Mouse (Mus musculus) midbrain, embryonic 14.5 days (tissue): ENCODE data around the gene Dusp21. TPM values are rescaled to one million over a fixed set of nuclear protein-coding genes. Genes with fewer than 3 reads are reported as not detected.

ENCODE experiments used
- ATAC-seq: fragments of 200-750 bp; cut with Nextera tagmentation; 2 replicates; pipeline ENCODE4 v1.8.0; 2017; ENCODE audit warnings: moderate number of reproducible peaks, moderate library complexity; ENCODE audit not compliant: low FRiP score, low TSS enrichment
- DNase-seq: peaks from one replicate; pipeline ENCODE4 v3.0.0-alpha.2; 2015
- H3K27ac ChIP-seq: fragments of 300-500 bp; sonication (generic); replicated peaks from 2 replicates; pipeline ENCODE4 v1.5.1; 2014; ENCODE audit warnings: mild to moderate bottlenecking, low read depth, low read length, moderate library complexity
- H3K27me3 ChIP-seq: fragments of 300-500 bp; sonication (generic); 2 replicates; pipeline ENCODE4 v1.6.1; 2014; ENCODE audit warnings: low read length, control low read depth, mixed read lengths; ENCODE audit not compliant: control insufficient read depth, insufficient read depth
- H3K36me3 ChIP-seq: fragments of 300-500 bp; sonication (generic); 2 replicates; pipeline ENCODE4 v1.6.1; 2014; ENCODE audit warnings: low read length, control low read depth; ENCODE audit not compliant: control insufficient read depth, insufficient read depth
- H3K4me1 ChIP-seq: fragments of 300-500 bp; sonication (generic); 2 replicates; pipeline ENCODE4 v1.6.1; 2014; ENCODE audit warnings: mild to moderate bottlenecking, antibody characterized with exemption, low read length, control low read depth; ENCODE audit not compliant: control insufficient read depth, insufficient read depth
- H3K4me2 ChIP-seq: fragments of 300-500 bp; sonication (generic); 2 replicates; pipeline ENCODE4 v1.6.1; 2014; ENCODE audit warnings: mild to moderate bottlenecking, low read length, moderate library complexity
- H3K4me3 ChIP-seq: fragments of 300-500 bp; sonication (generic); replicated peaks from 2 replicates; pipeline ENCODE4 v1.5.1; 2014; ENCODE audit warnings: low read depth, low read length
- H3K9ac ChIP-seq: fragments of 300-500 bp; sonication (generic); replicated peaks from 2 replicates; pipeline ENCODE4 v1.6.1; 2014; ENCODE audit warnings: mild to moderate bottlenecking, low read length, moderate library complexity
- H3K9me3 ChIP-seq: fragments of 300-500 bp; sonication (generic); 2 replicates; pipeline ENCODE4 v1.6.1; 2016; ENCODE audit warnings: low read length, control low read depth, mixed read lengths; ENCODE audit not compliant: control insufficient read depth
- WGBS: fragments of 180-500 bp; shearing (Covaris S2); extraction: QIAGEN DNeasy Blood & Tissue Kit; methylation state at CpG from one replicate; pipeline ENCODE4 v1.1.7; 2014; 5-methylcytosine and 5-hydroxymethylcytosine counted together
- polyA plus RNA-seq: library from polyadenylated mRNA; unstranded; fragments of >200 nt; fragmentation: Nextera tagmentation; extraction: Ambion mirVana; gene quantifications from 2 replicates; pipeline ENCODE4 v1.2.1, GENCODE M21; 2014

Dusp21 gene
- polyA plus RNA-seq, 1 experiment from 2014 or later = not detected

GRCm38 (mm10) chrX:18168940-18169339 is 23.3 kb downstream of the Dusp21 start:
- WGBS = 96% methylated on average over 1 of the region's 1 CpGs
- no peak for DNase-seq

DNA sequence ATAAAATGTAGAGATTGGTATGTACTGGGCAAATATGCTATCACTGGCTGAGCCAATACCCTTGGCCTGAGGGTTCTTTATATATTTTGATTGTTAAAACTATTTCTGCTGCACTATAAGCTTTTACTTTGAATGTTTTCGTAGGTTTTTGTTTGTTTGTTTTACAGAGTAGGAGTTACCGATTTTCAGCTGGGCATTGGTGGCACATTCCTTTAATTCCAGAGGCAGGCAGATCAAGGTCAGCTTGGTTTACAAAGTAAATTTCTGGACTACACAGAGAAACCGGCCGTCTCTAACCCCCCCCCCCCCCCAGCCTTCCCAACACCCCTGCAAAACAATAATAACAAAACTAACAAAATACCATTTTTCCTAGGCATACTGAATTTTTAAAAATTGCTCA is 29.2 kb downstream of the Dusp21 start:
- no peak overlapping the region for H3K4me2 ChIP-seq
- no peaks in the 10 kb centered on the region for H3K36me3 ChIP-seq
- 79% methylated on average over 4 of the region's 4 CpGs for WGBS
- H3K9ac ChIP-seq = no peak overlapping the region
- DNase-seq (no peak), ATAC-seq (no peak)
- no peaks in the 10 kb centered on the region for H3K27me3 ChIP-seq
- no peaks in the 10 kb centered on the region for H3K9me3 ChIP-seq
- no peak overlapping the region for H3K4me3 ChIP-seq
- no peak overlapping the region for H3K27ac ChIP-seq
- no peaks in the 10 kb centered on the region for H3K4me1 ChIP-seq

More at GRCm38 (mm10) chrX:18168940-18169339, 23.3 kb downstream of the Dusp21 start:
- Histone ChIP-seq H3K4me3 (no peak overlapping the region), H3K9ac (no peak overlapping the region), H3K4me2 (no peak overlapping the region), H3K36me3 (no peaks in the 10 kb centered on the region), H3K9me3 (no peaks in the 10 kb centered on the region), H3K27me3 (no peaks in the 10 kb centered on the region), H3K27ac (no peak overlapping the region), H3K4me1 (no peaks in the 10 kb centered on the region)
- no peak for ATAC-seq

GRCm38 (mm10) chrX:18177803-18178202 is 32.1 kb downstream of the Dusp21 start:
- Histone ChIP-seq H3K36me3 (no peaks in the 10 kb centered on the region), H3K27me3 (no peaks in the 10 kb centered on the region), H3K4me1 (no peaks in the 10 kb centered on the region), H3K4me3 (no peak overlapping the region), H3K27ac (no peak overlapping the region), H3K9me3 (no peaks in the 10 kb centered on the region), H3K4me2 (no peak overlapping the region), H3K9ac (no peak overlapping the region)
- DNase-seq (no peak), ATAC-seq (no peak)
- 88% methylated on average over 4 of the region's 4 CpGs for WGBS

GRCm38 (mm10) chrX:18179492-18179891 is 33.8 kb downstream of the Dusp21 start:
- no peak overlapping the region for H3K4me3 ChIP-seq
- no peak for ATAC-seq
- no peak overlapping the region for H3K27ac ChIP-seq
- H3K9ac ChIP-seq = no peak overlapping the region
- DNase-seq = no peak
- WGBS = 83% methylated on average over 1 of the region's 1 CpGs
- H3K4me2 ChIP-seq = no peak overlapping the region
- no peaks in the 10 kb centered on the region for H3K9me3 ChIP-seq
- no peaks in the 10 kb centered on the region for H3K36me3 ChIP-seq
- H3K27me3 ChIP-seq = no peaks in the 10 kb centered on the region
- H3K4me1 ChIP-seq = no peaks in the 10 kb centered on the region

- Histone ChIP-seq H3K27ac (no peak overlapping the region), H3K4me1 (no peaks in the 10 kb centered on the region), H3K9me3 (no peaks in the 10 kb centered on the region), H3K4me2 (no peak overlapping the region), H3K36me3 (no peaks in the 10 kb centered on the region), H3K27me3 (no peaks in the 10 kb centered on the region), H3K4me3 (no peak overlapping the region), H3K9ac (no peak overlapping the region)
- DNase-seq (no peak), ATAC-seq (no peak)
These were observed 41.5 kb downstream of the Dusp21 start for GRCm38 (mm10) chrX:18187203-18187602.

DNA sequence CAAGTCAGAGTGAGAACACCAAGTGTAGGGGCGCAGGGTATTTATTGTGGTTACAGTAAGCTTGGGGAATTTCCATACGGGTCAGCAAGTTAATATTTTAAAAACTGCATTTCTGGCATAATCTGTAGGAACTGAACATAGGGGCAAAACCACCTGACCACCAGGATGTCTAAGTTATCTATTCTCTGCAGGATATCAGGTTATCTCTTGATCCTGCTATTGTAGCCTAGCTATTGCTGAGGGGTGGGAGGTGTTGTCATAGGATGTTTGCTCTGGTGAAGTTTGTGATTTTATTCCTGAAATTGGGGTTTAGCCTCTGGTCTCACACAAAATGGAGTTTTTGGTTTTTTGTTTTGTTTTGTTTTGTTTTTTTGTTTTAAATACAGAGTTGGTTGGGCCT is 42.6 kb downstream of the Dusp21 start:
- Histone ChIP-seq H3K27me3 (no peaks in the 10 kb centered on the region), H3K4me2 (no peak overlapping the region), H3K9me3 (no peaks in the 10 kb centered on the region), H3K27ac (no peak overlapping the region), H3K9ac (no peak overlapping the region), H3K4me1 (no peaks in the 10 kb centered on the region), H3K4me3 (no peak overlapping the region), H3K36me3 (no peaks in the 10 kb centered on the region)
- DNase-seq (no peak), ATAC-seq (no peak)
- WGBS = 92% methylated on average over 2 of the region's 2 CpGs

Other genes with a start within 250 kb of the Dusp21 start
- gene Kdm6a, start 16.7 kb downstream of the Dusp21 start, polyA plus RNA-seq = 22.6 and 26.6 TPM in 2 replicates